Mouse (Mus musculus): Measurements from ENCODE around the gene Psip1.
A peak's percentile ranks its signal among the peaks of the same experiment; 100 is the strongest.
"Not testable (repeated sequence)": the region's sequence is repeated elsewhere in the genome, so short reads cannot be mapped to it uniquely, and the experiment has no call there.

Gene Psip1

DNA sequence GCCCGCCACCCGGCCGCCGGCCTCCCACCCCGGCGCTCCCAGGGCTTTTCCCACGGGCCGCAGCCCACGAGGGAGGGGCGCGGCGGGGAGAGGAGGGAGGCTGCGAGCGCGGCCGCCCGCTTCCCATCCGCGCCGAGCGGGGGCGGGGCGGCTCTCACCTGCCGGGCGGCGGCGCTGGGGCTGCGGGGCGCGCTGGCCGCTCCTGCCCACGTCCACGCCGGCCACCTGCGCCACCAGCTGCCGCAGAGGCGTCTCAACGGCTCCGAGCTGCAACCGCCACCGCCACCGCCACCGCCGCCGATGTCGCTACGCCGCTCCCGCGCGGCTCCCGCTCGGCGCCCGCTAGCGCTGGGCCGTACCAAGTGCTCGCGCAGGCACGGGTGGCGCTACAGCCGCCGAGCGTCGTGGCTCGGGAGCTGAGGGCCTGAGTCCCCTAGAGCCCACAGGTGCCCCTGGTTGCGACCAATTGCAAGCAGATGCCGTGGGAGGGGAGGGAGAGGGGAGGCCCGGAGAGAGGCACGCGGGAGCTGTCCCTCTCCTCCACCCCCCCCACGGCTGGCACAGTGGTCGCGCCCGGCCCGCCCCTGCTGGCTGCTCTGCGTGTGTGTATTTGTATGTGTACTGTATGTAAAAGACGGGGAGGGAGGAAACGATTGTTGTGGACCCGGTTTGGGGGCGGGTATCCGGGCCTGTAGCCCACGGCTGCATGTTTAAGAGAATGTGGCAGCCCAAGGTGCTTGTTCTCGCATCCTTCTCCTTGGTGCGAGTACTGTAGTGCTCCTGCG is at the start of gene Psip1:
TSS of gene Psip1 (minus strand) at position 343 of the 785 bp plus-strand sequence.
- peak; percentile 88 for DNase-seq

DNA sequence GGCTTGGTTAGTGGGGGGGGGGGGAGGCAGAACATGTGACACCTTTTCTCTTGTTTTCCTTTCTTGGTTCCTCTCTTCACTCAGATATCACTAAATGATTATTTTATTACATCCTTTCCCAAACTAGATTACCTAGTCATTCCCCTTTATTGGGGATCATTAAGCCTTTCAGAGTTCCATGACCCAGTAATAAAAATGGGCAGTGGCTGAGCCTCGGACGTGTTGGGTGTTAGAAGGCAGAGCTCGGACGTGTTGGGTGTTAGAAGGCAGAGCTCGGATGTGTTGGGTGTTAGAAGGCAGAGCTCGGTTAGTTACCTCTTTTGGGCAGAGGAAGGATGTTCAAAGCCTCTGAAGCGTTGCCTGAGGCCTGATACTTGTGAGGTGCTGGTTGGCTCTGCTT is 47.8 kb upstream of the Psip1 start:
- no peak for DNase-seq

DNA sequence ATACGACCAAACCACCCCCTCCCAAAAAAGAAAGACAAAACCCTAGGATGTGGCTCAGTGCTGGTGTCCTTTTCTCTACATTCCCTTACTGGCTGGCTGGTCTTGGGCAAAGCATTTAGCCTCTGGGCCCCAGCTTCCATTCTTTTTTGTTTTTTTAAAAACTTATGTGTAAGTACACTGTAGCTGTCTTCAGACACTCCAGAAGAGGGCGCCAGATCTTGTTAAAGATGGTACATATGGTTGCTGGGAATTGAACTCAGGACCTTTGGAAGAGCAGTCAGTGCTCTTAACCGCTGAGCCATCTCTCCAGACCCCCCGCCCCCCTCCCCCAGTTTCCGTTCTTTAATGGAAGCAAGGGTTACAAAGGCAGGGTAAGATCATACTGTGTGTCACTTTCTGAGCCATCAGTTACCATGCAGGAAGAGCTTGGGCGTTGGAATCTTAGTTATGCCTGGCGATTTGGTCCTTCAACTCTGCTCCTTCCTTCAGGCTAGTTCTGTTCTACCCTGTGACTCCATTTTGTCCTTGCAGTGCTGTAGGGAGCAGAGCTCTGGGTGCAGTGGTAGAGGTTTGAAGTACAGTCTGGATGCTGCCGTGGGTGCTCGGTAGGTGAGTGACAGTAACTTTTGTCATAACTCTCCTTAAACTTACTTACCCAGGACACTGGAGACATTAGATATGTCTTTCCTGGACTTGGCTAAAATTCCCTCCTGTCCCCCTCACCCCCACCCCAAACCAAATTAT is 47.1 kb upstream of the Psip1 start:
- DNase-seq, result no peak

GRCm38 (mm10) chr4:83530060-83530459 is 43.8 kb upstream of the Psip1 start:
- not testable (repeated sequence) for DNase-seq

GRCm38 (mm10) chr4:83527921-83528320 is 41.7 kb upstream of the Psip1 start:
- peak in 1 of 2 experiments; percentile 61 for DNase-seq

GRCm38 (mm10) chr4:83526988-83527334 is 40.7 kb upstream of the Psip1 start:
- no peak for DNase-seq

GRCm38 (mm10) chr4:83526270-83526987 is 40.2 kb upstream of the Psip1 start:
- peak in 1 of 2 experiments; percentile 15 for DNase-seq

- DNase-seq, result peak; percentile 40 to 77
Observed at GRCm38 (mm10) chr4:83525690-83526055, 39.4 kb upstream of the Psip1 start.

GRCm38 (mm10) chr4:83524843-83525689 is 38.8 kb upstream of the Psip1 start, which contains the start of gene Ccdc171:
Gene Ccdc171 (plus strand): TSS chr4:83525545.
- DNase-seq, result peak; percentile 95 to 98

DNA sequence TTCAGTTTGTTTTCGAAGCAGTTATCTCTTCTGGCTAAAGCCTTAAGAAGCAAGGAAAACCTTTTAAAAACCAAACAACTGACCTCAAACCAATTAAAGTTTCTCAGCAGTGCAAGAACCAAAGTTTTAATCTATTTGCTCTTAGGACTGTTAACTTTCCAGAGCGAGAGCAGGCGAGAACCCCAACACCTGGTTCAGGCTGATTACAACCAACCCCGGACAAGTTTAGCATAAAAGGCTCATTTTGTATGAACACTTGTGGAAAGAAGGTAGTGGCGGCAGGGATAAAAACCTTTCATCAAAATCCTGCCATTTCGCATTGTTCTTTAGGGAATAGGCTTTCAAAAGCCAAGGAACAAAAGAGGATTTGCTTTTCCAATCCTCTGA is 38.2 kb upstream of the Psip1 start:
- DNase-seq, result no peak

DNA sequence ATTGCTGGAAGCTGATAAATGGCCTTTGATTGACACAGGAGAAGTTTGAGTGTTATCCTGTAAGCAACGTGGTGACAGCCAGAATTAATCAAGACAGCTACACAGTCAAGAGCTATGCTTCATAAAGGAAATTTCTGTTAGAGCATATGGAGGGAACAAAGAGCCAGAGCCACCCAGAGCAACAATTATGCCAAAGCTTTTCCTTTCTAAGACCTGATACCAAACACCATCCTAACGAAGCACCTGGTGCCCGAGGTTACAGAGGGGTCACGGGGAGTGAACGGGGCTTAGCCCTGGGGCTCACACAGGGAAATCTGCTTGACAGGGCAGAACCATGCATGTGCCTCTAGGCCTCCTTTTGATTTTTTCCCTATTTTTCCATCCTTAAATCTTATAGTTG is 35.8 kb upstream of the Psip1 start:
- no peak for DNase-seq

- no peak for DNase-seq
Observed at GRCm38 (mm10) chr4:83520308-83520707, 34.0 kb upstream of the Psip1 start.

DNA sequence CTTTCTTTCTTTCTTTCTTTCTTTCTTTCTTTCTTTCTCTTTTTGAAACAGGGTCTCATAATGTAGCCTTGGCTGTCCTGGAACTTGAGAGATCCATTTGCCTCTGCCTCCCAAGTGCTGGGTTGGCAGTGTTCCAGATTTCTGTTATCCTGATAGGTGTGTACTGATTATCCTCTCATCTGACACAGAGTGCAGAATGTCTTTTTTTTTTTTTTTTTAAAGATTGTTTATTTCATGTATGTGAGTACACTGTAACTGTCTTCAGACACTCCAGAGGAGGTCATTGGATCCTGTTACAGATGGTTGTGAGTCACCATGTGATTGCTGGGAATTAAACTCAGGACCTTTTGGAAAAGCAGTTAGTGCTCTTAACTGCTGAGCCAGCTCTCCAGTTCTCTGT is 33.5 kb upstream of the Psip1 start:
- no peak for DNase-seq

GRCm38 (mm10) chr4:83519148-83519547 is 32.9 kb upstream of the Psip1 start:
- DNase-seq, result no peak

GRCm38 (mm10) chr4:83516144-83516543 is 29.9 kb upstream of the Psip1 start:
- not testable (repeated sequence) for DNase-seq

DNA sequence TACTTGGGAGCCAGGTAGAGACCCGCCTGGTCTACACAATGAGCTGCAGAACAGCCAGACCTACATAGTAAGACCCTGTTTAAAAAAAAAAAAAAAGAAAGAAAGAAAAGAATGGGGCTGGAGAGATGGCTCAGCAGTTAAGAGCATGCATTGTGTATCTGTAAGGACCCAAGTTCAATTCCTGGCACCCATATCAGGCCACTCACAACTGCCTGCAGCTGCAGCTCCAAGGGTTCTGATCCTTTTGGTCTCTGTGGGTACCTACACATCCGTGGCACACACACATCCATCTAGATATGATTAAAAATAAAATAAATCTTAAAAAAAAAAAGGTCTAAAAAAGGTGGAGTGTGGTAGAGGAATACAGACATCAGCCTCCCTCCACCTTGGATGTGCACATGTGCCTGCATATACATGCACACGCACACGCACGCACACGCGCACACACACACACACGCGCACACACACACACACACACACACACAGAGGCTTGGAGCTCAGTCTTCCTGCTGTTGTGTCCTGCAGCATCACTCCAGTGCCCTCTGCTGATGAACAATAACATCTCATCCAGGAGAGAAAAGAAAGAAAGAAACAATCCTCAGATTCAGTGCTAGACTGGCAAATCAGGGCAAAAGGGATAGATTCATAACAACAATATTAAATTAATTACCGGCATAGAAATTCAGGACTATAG is 28.9 kb upstream of the Psip1 start:
- no peak for DNase-seq

DNA sequence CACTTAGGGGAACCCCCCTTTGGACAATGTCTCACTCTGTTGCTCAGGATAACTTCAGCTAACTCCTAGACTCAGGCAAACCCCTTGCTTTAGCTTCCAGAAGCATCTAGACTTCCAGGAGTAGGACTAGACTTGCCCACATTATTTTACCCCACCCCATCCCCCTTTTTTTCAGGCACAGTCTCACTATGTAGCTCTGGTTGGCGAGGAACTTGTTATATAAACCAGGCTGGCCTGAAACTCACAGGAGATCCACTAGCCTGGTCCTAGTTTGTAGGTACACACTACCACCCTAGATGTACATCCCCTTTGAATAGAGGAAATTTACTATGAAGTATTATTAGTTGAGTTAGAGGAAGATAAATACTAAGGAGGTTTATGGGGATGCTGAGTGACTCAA is 27.9 kb upstream of the Psip1 start:
- DNase-seq, result no peak

- DNase-seq, result no peak
Observed at GRCm38 (mm10) chr4:83512644-83513043, 26.4 kb upstream of the Psip1 start.

GRCm38 (mm10) chr4:83512217-83512616 is 26.0 kb upstream of the Psip1 start:
- no peak for DNase-seq

- DNase-seq, result no peak
Observed at GRCm38 (mm10) chr4:83511083-83511482, 24.8 kb upstream of the Psip1 start.

DNA sequence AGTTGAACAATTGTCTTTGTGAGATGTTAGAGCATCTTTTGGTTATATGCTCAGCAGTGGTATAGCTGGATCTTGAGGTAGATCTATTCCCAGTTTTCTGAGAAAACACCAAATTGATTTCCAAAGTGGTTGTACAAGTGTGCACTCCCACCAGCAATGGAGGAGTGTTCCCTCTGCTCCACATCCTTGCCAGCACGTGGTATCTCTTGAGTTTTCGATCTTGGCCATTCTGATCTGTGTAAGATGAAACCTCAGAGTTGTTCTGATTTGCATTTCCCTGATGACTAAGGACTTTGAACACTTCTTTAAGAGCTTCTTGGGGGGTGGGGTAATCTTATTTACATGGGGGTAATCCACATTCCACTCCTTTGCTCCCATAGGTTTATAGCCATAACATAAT is 23.3 kb upstream of the Psip1 start:
- no peak for DNase-seq

GRCm38 (mm10) chr4:83501037-83501430 is 14.8 kb upstream of the Psip1 start:
- no peak for DNase-seq

Measured in kidney, postnatal 25 days (tissue).